Mouse (Mus musculus) cortical plate, adult 2 months (tissue): ENCODE measurements at regions not wholly inside any gene's neighbourhood (a gene's known extent, or its start where the extent isn't known, plus 50 kb on each side); places are given as distances from the start of the nearest gene placed in this dataset.

Experiments used
- CTCF ChIP-seq: fragments of 200-500 bp; IDR thresholded peaks from 2 replicates; pipeline ENCODE4 v1.5.1; 2011; ENCODE audit warnings: mild to moderate bottlenecking, control low read depth, low read length; ENCODE audit not compliant: insufficient read depth; ENCODE audit errors: extremely low read depth
- POLR2A ChIP-seq: fragments of 200-500 bp; IDR thresholded peaks from 2 replicates; pipeline ENCODE4 v1.6.1; 2011; ENCODE audit warnings: mild to moderate bottlenecking, low read length, control low read depth; ENCODE audit not compliant: insufficient read depth; ENCODE audit errors: extremely low read depth

GRCm38 (mm10) chr10:24484101-24484660 lies 111.1 kb upstream of the Ccn2 start:
- TF ChIP-seq CTCF (no peak), POLR2A (no peak)
